Mouse (Mus musculus) lung, adult 10 weeks (tissue): Measurements from ENCODE around the gene Slc30a7. TPM values are rescaled to one million over a fixed set of nuclear protein-coding genes. Genes with fewer than 3 reads are reported as not detected.

Source experiments
- polyA plus RNA-seq: library from polyadenylated mRNA; stranded (reverse); fragments of 350-450 nt; fragmentation: Illumina TruSeq; extraction: RNeasy Lipid Tissue Mini Kit (QIAGEN cat#74804); gene quantifications from one replicate; pipeline ENCODE4 v1.2.3, GENCODE M21; 2014; ENCODE audit warnings: low read depth, low replicate concordance; ENCODE audit not compliant: insufficient read depth

Slc30a7 gene
- polyA plus RNA-seq = 11.0 TPM

DNA sequence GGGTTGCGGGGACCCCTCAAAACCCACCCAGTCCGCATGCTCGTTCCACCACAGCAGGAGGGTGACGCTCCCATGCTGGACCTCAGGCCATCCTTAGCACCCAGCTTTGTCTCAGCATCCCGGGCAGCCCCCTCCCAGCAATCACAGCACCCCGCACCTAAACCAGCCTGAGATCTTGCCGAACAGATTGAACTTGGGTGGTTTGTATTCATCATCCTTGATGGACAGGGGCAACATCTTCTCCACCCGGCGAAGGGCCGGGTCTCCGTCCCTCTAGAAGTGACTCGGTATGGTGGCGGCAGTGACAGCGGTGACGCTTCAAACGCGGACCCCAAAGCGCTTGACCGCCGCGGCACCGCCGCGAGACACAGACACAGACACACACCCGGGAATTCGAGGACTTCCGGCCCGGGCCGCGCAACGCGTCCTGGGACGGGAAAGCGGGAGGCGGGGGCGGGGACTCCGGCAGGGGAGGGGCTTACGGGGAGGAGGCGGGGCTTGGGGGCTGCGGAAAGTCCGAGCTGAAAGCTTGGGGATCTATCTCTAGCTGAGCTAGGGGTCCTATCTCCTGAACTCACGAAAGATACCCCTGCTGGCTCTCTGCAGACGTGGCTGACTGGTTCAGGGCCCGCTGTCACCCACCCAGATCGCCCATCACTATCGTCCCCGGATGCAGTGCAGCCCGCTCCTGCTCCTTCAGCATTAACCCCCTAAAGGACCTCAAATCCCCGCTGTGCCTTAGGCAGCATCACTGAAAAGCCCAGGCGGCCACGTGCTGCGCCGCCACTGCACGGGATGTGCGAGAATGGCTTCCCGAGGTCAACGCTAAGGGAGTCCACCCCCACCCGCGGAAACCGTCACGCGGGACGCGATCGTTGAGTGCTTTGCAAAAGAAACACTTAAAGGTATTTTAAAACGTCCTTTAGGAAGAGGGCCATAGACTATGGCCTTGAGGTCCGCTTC is at the start of gene Slc30a7, which contains the start of gene Extl2:
Slc30a7 (minus strand) TSS at position 429 of the 963 bp plus-strand sequence.
Extl2 (plus strand) TSS at position 485 of the 963 bp plus-strand sequence.

Other genes starting within 250 kb of the Slc30a7 start
- 7.8 TPM for gene Dph5, start 119.6 kb downstream of the Slc30a7 start, polyA plus RNA-seq
- gene Extl2, start 56 bp upstream of the Slc30a7 start, polyA plus RNA-seq = 6.1 TPM
- gene Vcam1, start 122.3 kb upstream of the Slc30a7 start, polyA plus RNA-seq = 34.5 TPM
- 0.74 TPM for gene Gpr88, start 246.1 kb upstream of the Slc30a7 start, polyA plus RNA-seq